Mouse (Mus musculus) MEL (cell line): ENCODE measurements around the gene Hic1. TPM values are rescaled to one million over a fixed set of nuclear protein-coding genes. Genes with fewer than 3 reads are reported as not detected.

Source experiments
- DNase-seq: peaks from one replicate; pipeline ENCODE4 v3.0.0; 2011; ENCODE audit warnings: low read depth, low spot score
- H3K27ac ChIP-seq: 2 replicates; pipeline ENCODE4 v1.5.1; 2012; ENCODE audit warnings: low read depth, mild to moderate bottlenecking, control low read depth, low read length, moderate library complexity; ENCODE audit not compliant: control insufficient read depth
- H3K27me3 ChIP-seq, 2 experiments: fragments of 150-350 bp in 1 of 2; sonication (generic) in 1 of 2; 2 replicates each; pipeline ENCODE4 v1.6.1; 2012; ENCODE audit warnings: low read length in 2 of 2, mild to moderate bottlenecking in 2 of 2, improper control_type of control experiment in 1 of 2, moderate library complexity in 1 of 2; ENCODE audit not compliant: insufficient read depth in 2 of 2, control insufficient read depth in 1 of 2
- H3K36me3 ChIP-seq, 2 experiments: 2 replicates each; pipeline ENCODE4 v1.6.1; 2012 to 2014; ENCODE audit warnings: low read length in 2 of 2, improper control_type of control experiment in 1 of 2, inconsistent platforms in 1 of 2, mild to moderate bottlenecking in 1 of 2; ENCODE audit not compliant: insufficient read depth in 2 of 2, control insufficient read depth in 1 of 2
- H3K4me1 ChIP-seq, 2 experiments: fragments of 150-350 bp in 1 of 2; sonication (generic) in 1 of 2; 2 replicates each; pipeline ENCODE4 v1.6.1; 2012; ENCODE audit warnings: low read length in 2 of 2, improper control_type of control experiment in 1 of 2, mild to moderate bottlenecking in 1 of 2; ENCODE audit not compliant: insufficient read depth in 2 of 2, control insufficient read depth in 1 of 2
- H3K4me3 ChIP-seq, 2 experiments: fragments of 150-350 bp in 1 of 2; sonication (generic) in 1 of 2; 2 replicates each; pipeline ENCODE4 v1.5.1; 2012; ENCODE audit warnings: low read depth in 2 of 2, low read length in 2 of 2, mild to moderate bottlenecking in 2 of 2, moderate library complexity in 2 of 2, control low read depth in 1 of 2, improper control_type of control experiment in 1 of 2; ENCODE audit not compliant: control insufficient read depth in 1 of 2, insufficient read depth in 1 of 2
- H3K79me2 ChIP-seq: 2 replicates; pipeline ENCODE4 v1.6.1; 2012; ENCODE audit warnings: mild to moderate bottlenecking, low read length, moderate library complexity; ENCODE audit not compliant: control insufficient read depth, poor library complexity, insufficient read depth
- H3K9ac ChIP-seq: 2 replicates; pipeline ENCODE4 v1.6.1; 2012; ENCODE audit warnings: low read depth, mild to moderate bottlenecking, control low read depth, low read length, moderate library complexity; ENCODE audit not compliant: control insufficient read depth, poor library complexity, severe bottlenecking
- H3K9me3 ChIP-seq: fragments of 150-350 bp; sonication (generic); replicated peaks from 2 replicates; pipeline ENCODE4 v1.6.1; 2012; ENCODE audit warnings: mild to moderate bottlenecking, low read length, improper control_type of control experiment, moderate library complexity; ENCODE audit not compliant: insufficient read depth
- BHLHE40 ChIP-seq: IDR thresholded peaks from 2 replicates; pipeline ENCODE4 v1.6.1; 2012; ENCODE audit warnings: low read depth, mild to moderate bottlenecking, inconsistent platforms, low read length, improper control_type of control experiment, borderline replicate concordance
- CHD1 ChIP-seq: IDR thresholded peaks from 2 replicates; pipeline ENCODE4 v1.6.1; 2012; ENCODE audit warnings: low read depth, mild to moderate bottlenecking, inconsistent platforms, low read length, improper control_type of control experiment
- CHD2 ChIP-seq: IDR thresholded peaks from 2 replicates; pipeline ENCODE4 v1.6.1; 2011; ENCODE audit warnings: low read length, improper control_type of control experiment
- CTCF ChIP-seq, 3 experiments: IDR thresholded peaks in 2 of 3; conservative IDR thresholded peaks in 1 of 3; 2 replicates each; pipeline ENCODE4 v1.5.1; 2011 to 2012; ENCODE audit warnings: low read length in 3 of 3, low read depth in 2 of 3, mild to moderate bottlenecking in 2 of 3, improper control_type of control experiment in 1 of 3, inconsistent platforms in 1 of 3, mixed read lengths in 1 of 3, moderate library complexity in 1 of 3; ENCODE audit not compliant: control insufficient read depth in 1 of 3, insufficient read depth in 1 of 3, poor library complexity in 1 of 3, severe bottlenecking in 1 of 3
- E2F4 ChIP-seq: IDR thresholded peaks from 2 replicates; pipeline ENCODE4 v1.6.1; 2011; ENCODE audit warnings: low read depth, low read length, improper control_type of control experiment, borderline replicate concordance
- ELF1 ChIP-seq: IDR thresholded peaks from 2 replicates; pipeline ENCODE4 v1.6.1; 2014; ENCODE audit warnings: low read depth, mild to moderate bottlenecking, inconsistent platforms, low read length, improper control_type of control experiment, moderate library complexity
- EP300 ChIP-seq, 2 experiments: IDR thresholded peaks; 2 replicates each; pipeline ENCODE4 v1.6.1; 2011; ENCODE audit warnings: improper control_type of control experiment in 2 of 2, low read length in 2 of 2, low read depth in 1 of 2, mild to moderate bottlenecking in 1 of 2
- ETS1 ChIP-seq: IDR thresholded peaks from 2 replicates; pipeline ENCODE4 v1.6.1; 2012; ENCODE audit warnings: low read depth, mild to moderate bottlenecking, inconsistent platforms, low read length, improper control_type of control experiment, moderate library complexity
- GABPA ChIP-seq: IDR thresholded peaks from 2 replicates; pipeline ENCODE4 v1.6.1; 2012; ENCODE audit warnings: low read depth, mild to moderate bottlenecking, inconsistent platforms, low read length, improper control_type of control experiment, moderate library complexity
- GATA1 ChIP-seq: IDR thresholded peaks from 2 replicates; pipeline ENCODE4 v1.6.1; 2011; ENCODE audit warnings: low read depth, low read length, improper control_type of control experiment
- HCFC1 ChIP-seq: IDR thresholded peaks from 2 replicates; pipeline ENCODE4 v1.6.1; 2012; ENCODE audit warnings: low read depth, mild to moderate bottlenecking, inconsistent platforms, low read length, improper control_type of control experiment, moderate library complexity
- KAT2A ChIP-seq: conservative IDR thresholded peaks from 2 replicates; pipeline ENCODE4 v1.6.1; 2012; ENCODE audit warnings: low read depth, low read length, improper control_type of control experiment, inconsistent platforms
- MAX ChIP-seq: IDR thresholded peaks from 2 replicates; pipeline ENCODE4 v1.6.1; 2011; ENCODE audit warnings: low read length, improper control_type of control experiment
- MAZ ChIP-seq: IDR thresholded peaks from 2 replicates; pipeline ENCODE4 v1.6.1; 2012; ENCODE audit warnings: low read depth, mild to moderate bottlenecking, inconsistent platforms, low read length, improper control_type of control experiment
- MEF2A ChIP-seq: IDR thresholded peaks from 2 replicates; pipeline ENCODE4 v1.6.1; 2014; ENCODE audit warnings: low read depth, mild to moderate bottlenecking, inconsistent platforms, low read length, improper control_type of control experiment; ENCODE audit not compliant: poor library complexity, insufficient replicate concordance, severe bottlenecking; ENCODE audit errors: extremely low read depth
- MXI1 ChIP-seq: IDR thresholded peaks from 2 replicates; pipeline ENCODE4 v1.6.1; 2011; ENCODE audit warnings: mild to moderate bottlenecking, low read depth, low read length, improper control_type of control experiment
- MYB ChIP-seq: IDR thresholded peaks from 2 replicates; pipeline ENCODE4 v1.6.1; 2011; ENCODE audit warnings: mild to moderate bottlenecking, low read depth, low read length, improper control_type of control experiment
- MYC ChIP-seq: IDR thresholded peaks from 2 replicates; pipeline ENCODE4 v1.6.1; 2011; ENCODE audit warnings: low read depth, mild to moderate bottlenecking, low read length, improper control_type of control experiment, moderate library complexity
- POLR2AphosphoS2 ChIP-seq: IDR thresholded peaks from 2 replicates; pipeline ENCODE4 v1.6.1; 2011; ENCODE audit warnings: low read length, improper control_type of control experiment
- RAD21 ChIP-seq: IDR thresholded peaks from 2 replicates; pipeline ENCODE4 v1.6.1; 2011; ENCODE audit warnings: mild to moderate bottlenecking, low read depth, low read length, improper control_type of control experiment
- RCOR1 ChIP-seq: IDR thresholded peaks from 2 replicates; pipeline ENCODE4 v1.6.1; 2012; ENCODE audit warnings: low read depth, mild to moderate bottlenecking, inconsistent platforms, low read length, improper control_type of control experiment
- SIN3A ChIP-seq: IDR thresholded peaks from 2 replicates; pipeline ENCODE4 v1.6.1; 2012; ENCODE audit warnings: low read length, improper control_type of control experiment, inconsistent platforms
- SMC3 ChIP-seq: IDR thresholded peaks from 2 replicates; pipeline ENCODE4 v1.6.1; 2011; ENCODE audit warnings: low read depth, low read length, improper control_type of control experiment
- TAL1 ChIP-seq: IDR thresholded peaks from 2 replicates; pipeline ENCODE4 v1.6.1; 2012; ENCODE audit warnings: mild to moderate bottlenecking, inconsistent platforms, low read length, moderate library complexity, mixed read lengths
- TBP ChIP-seq: IDR thresholded peaks from 2 replicates; pipeline ENCODE4 v1.8.0; 2011; ENCODE audit warnings: low read depth, low read length, improper control_type of control experiment
- TCF12 ChIP-seq: IDR thresholded peaks from 2 replicates; pipeline ENCODE4 v1.6.1; 2014; ENCODE audit warnings: low read depth, mild to moderate bottlenecking, inconsistent platforms, low read length, improper control_type of control experiment, moderate library complexity
- UBTF ChIP-seq: IDR thresholded peaks from 2 replicates; pipeline ENCODE4 v1.6.1; 2012; ENCODE audit warnings: low read depth, mild to moderate bottlenecking, inconsistent platforms, low read length, improper control_type of control experiment, moderate library complexity, borderline replicate concordance; ENCODE audit not compliant: insufficient read depth
- USF1 ChIP-seq: IDR thresholded peaks from 2 replicates; pipeline ENCODE4 v1.6.1; 2014; ENCODE audit warnings: low read depth, mild to moderate bottlenecking, inconsistent platforms, low read length, improper control_type of control experiment, moderate library complexity
- ZC3H11A ChIP-seq: IDR thresholded peaks from 2 replicates; pipeline ENCODE4 v1.6.1; 2012; ENCODE audit warnings: low read depth, mild to moderate bottlenecking, inconsistent platforms, low read length, improper control_type of control experiment
- ZMIZ1 ChIP-seq: IDR thresholded peaks from 2 replicates; pipeline ENCODE4 v1.6.1; 2012; ENCODE audit warnings: low read depth, mild to moderate bottlenecking, inconsistent platforms, low read length, improper control_type of control experiment, moderate library complexity
- polyA plus RNA-seq, 2 experiments: library from polyadenylated mRNA; stranded (reverse) in 1 of 2; unstranded in 1 of 2; fragments of >175 nt in 1 of 2; fragments of >200 nt in 1 of 2; gene quantifications; 2 replicates each; pipeline versions ENCODE4 v1.2.1 to v1.2.4; 2012; ENCODE audit warnings: low replicate concordance in 2 of 2, low read depth in 1 of 2; ENCODE audit not compliant: insufficient read length in 2 of 2, insufficient read depth in 1 of 2, missing spikeins in 1 of 2
- total RNA-seq: library from RNA; depleted of rRNA; stranded (reverse); fragments of 300-350 nt; gene quantifications from 2 replicates; pipeline ENCODE4 v1.2.3, GENCODE M21; 2012

The Hic1 gene
- total and polyA plus RNA-seq, 3 experiments: 18.2 to 18.8 TPM; not detected in 1

- no peak overlapping the region for H3K9ac ChIP-seq
- no peak overlapping the region for H3K4me3 ChIP-seq
- H3K4me1 ChIP-seq: peaks cover 9 to 11% of the 10 kb centered on the region in 2 experiments; a peak in 3 of 4 replicates
- no peaks in the 10 kb centered on the region for H3K27me3 ChIP-seq
- H3K36me3 ChIP-seq: peaks cover 2 to 10% of the 10 kb centered on the region in 2 experiments; a peak in 2 of 4 replicates
- H3K9me3 ChIP-seq: no peaks in the 10 kb centered on the region
- TF ChIP-seq GATA1: no peak
- TF ChIP-seq E2F4: no peak
- TF ChIP-seq KAT2A: no peak
- no peak for TF ChIP-seq TBP
- TF ChIP-seq ZMIZ1: no peak
- TF ChIP-seq MXI1: no peak
- no peak for TF ChIP-seq USF1
- TF ChIP-seq SMC3: no peak
- TF ChIP-seq CHD1: no peak
- TF ChIP-seq MYB: no peak
- TF ChIP-seq ELF1: no peak
- no peak for TF ChIP-seq GABPA
- TF ChIP-seq RAD21: no peak
- TF ChIP-seq MYC: no peak
- no peak for TF ChIP-seq MAZ
- no peak for TF ChIP-seq MEF2A
- no peak for TF ChIP-seq ZC3H11A
- H3K79me2 ChIP-seq: no peaks in the 10 kb centered on the region
- no peak for DNase-seq
- no peak overlapping the region for H3K27ac ChIP-seq
Observed at GRCm38 (mm10) chr11:75140431-75140830, 28.9 kb downstream of the Hic1 start.

- no peaks in the 10 kb centered on the region for H3K9me3 ChIP-seq
- TF ChIP-seq BHLHE40 (no peak), UBTF (no peak), ETS1 (no peak), ZC3H11A (no peak), MXI1 (no peak), POLR2AphosphoS2 (no peak), TCF12 (no peak), GABPA (no peak), EP300 (IDR thresholded peaks at IDR 0.05; ENCODE audit: low read depth in 1 of 2, low read length in 2 of 2) (no peak), CHD2 (no peak), HCFC1 (no peak), MAX (no peak), SIN3A (no peak), SMC3 (no peak), RCOR1 (no peak), CTCF (IDR thresholded peaks at IDR 0.05 in 2 of 3, conservative IDR thresholded peaks at IDR 0.05 in 1 of 3; ENCODE audit: control insufficient read depth in 1 of 3, insufficient read depth in 1 of 3, low read depth in 2 of 3, low read length in 3 of 3, poor library complexity in 1 of 3, severe bottlenecking in 1 of 3) (no peak), MYC (no peak), TAL1 (no peak)
- no peak overlapping the region for H3K9ac ChIP-seq
- no peak overlapping the region for H3K4me3 ChIP-seq
- H3K79me2 ChIP-seq: no peaks in the 10 kb centered on the region
- peaks cover 2 to 10% of the 10 kb centered on the region in 2 experiments; a peak in 2 of 4 replicates for H3K36me3 ChIP-seq
- H3K4me1 ChIP-seq: peaks cover 9 to 11% of the 10 kb centered on the region in 2 experiments; a peak in 3 of 4 replicates
- no peaks in the 10 kb centered on the region for H3K27me3 ChIP-seq
- H3K27ac ChIP-seq: no peak overlapping the region
- DNase-seq: no peak
Observed at GRCm38 (mm10) chr11:75139122-75139963, 30.0 kb downstream of the Hic1 start.
